Mouse (Mus musculus) Patski (cell line): ENCODE data around the gene Trak1. TPM values are rescaled to one million over a fixed set of nuclear protein-coding genes. Genes with fewer than 3 reads are reported as not detected.

Experiments
- ATAC-seq: fragments of 100-300 bp; one replicate; pipeline ENCODE4 v1.8.0; 2021
- CTCF ChIA-PET: fragments of 350-600 bp; sonication (Branson Sonifier 250); formaldehyde crosslinking; loops from one replicate; lab custom pipeline; 2022; ENCODE audit warnings: inconsistent platforms; lab: Charles Lee
- POLR2A ChIA-PET: fragments of 350-600 bp; sonication (Branson Sonifier 250); formaldehyde crosslinking; loops from one replicate; lab custom pipeline; 2022; ENCODE audit warnings: antibody characterized with exemption, inconsistent platforms; lab: Charles Lee
- DNase-seq: peaks from one replicate; pipeline ENCODE4 v3.0.0-alpha.2; 2011; ENCODE audit warnings: low read depth, low spot score
- H3K27me3 ChIP-seq: fragments of 371-371 bp; one replicate; pipeline ENCODE4 v1.5.1; 2021
- CTCF ChIP-seq: fragments of 100-300 bp; IDR thresholded peaks from one replicate; pipeline ENCODE4 v1.5.1; 2021
- in situ Hi-C: fragments of 300-500 bp; cut with MboI; formaldehyde crosslinking; loops from 3 replicates; pipeline ENCODE4 v1.11.1; 2018; ENCODE audit warnings: low pct_unique_long_range_greater_than_20kb, mixed read lengths
- polyA plus RNA-seq: library from polyadenylated mRNA; unstranded; gene quantifications from one replicate; pipeline ENCODE4 v1.2.3, GENCODE M21; 2021

Trak1 gene
- polyA plus RNA-seq, 1 experiment from 2014 or later, result 49.4 TPM

DNA sequence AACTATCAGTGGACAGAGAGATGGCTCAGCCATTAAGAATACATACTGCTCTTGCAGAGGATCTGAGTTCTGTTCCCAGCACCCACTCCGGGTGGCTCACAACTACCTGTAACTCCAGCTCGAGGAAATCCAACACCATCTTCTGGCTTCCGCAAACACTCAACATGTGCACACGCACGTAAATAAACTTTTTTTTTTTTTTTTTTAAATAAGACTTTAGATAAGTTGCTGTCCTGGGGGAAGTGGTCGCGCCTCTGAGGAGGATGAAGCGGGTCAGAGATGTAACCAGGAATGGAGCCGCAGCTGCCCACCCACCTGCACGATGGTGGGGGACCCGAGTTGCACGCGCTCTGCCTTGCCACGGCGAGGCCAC, 20.6 kb upstream of the Trak1 start:
- no peak for ATAC-seq
- H3K27me3 ChIP-seq, result no peaks in the 10 kb centered on the region
- DNase-seq, result no peak
- CTCF ChIA-PET, result no interaction called here
- no peak for TF ChIP-seq CTCF
- POLR2A ChIA-PET, result no interaction called here
- in situ Hi-C loops, result no loop called here

DNA sequence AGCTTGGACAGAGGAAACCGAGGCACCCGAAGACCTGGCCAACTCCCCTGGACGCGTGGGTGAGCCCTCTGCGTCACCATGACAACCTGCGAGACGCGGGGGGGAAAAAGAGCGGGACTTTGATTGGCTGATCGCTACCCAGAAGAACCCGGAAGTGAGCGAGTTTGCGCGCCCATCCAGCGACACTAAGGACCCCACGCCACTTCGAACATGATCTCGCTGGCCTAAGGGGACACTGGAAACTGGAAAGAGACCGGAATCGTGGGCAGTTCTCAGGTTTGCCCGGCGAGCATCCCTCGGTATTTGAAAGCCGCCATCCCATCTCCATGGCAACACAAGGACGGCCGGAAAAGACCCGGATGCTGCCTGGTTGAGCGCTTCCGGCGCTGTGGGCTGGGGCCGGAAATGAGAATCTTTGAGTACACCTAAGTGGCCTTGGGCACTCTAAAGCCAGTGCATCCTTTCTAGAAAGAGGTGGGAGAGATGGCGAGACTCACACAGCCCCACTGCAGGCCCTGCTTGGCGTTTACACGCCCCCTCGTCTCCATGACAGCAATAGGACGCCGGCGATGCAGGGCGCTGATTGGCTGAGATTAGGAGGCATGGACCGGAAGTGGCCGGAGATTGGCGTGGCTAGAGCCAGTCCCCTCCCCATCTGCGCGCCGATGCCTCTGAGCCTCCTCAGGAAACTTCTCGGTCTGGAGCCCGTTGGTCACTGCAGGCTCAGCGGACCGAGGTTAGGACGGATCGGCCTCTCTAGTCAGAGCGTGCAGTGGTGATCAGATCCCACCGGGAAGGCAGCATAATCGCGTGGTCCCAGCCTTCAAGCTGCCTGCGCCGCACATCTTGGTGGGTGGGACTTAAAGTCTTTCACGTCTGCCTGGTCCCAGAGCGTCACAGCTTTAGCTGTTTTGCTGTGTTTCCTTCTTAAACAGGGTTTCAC, 19.9 kb upstream of the Trak1 start, which contains the start of gene Ulk4:
Gene Ulk4, minus strand, starts transcription at position 80 of the 943 bp plus-strand sequence.
- no peak for TF ChIP-seq CTCF
- peak; percentile 60 for DNase-seq
- in situ Hi-C loops, result no loop called here
- CTCF ChIA-PET, result no interaction called here
- no peaks in the 10 kb centered on the region for H3K27me3 ChIP-seq
- POLR2A ChIA-PET, result no interaction called here
- peak; percentile 98 for ATAC-seq

DNA sequence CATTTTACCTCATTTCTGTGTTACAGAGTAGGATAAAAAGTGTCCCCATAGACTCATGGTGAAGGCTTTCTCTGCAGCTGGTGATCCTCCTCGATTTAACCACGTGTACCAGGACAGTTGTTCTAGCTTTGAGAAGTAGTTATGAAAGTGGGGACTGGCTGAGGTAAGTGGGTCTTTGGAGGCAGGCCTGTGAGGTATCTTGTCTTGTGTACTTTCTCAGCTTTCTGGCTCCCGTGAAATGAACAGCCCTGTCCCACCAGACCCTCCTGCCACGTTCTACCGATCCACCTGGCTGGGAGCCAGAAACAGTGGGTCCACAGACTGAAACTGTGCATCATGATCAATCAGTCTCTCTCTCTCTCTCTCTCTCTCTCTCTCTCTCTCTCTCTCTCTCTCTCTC, 18.1 kb upstream of the Trak1 start:
- in situ Hi-C loops, result no loop called here
- ATAC-seq (no peak), DNase-seq (no peak)
- H3K27me3 ChIP-seq, result no peaks in the 10 kb centered on the region
- ChIA-PET CTCF (interaction anchor here (0.9 to 1.3 kb wide), 3 partner anchors 14 to 113 kb away, joined by 3 read pairs; no protein-coding TSS in a partner anchor), POLR2A (no interaction called here)
- TF ChIP-seq CTCF, result no peak

DNA sequence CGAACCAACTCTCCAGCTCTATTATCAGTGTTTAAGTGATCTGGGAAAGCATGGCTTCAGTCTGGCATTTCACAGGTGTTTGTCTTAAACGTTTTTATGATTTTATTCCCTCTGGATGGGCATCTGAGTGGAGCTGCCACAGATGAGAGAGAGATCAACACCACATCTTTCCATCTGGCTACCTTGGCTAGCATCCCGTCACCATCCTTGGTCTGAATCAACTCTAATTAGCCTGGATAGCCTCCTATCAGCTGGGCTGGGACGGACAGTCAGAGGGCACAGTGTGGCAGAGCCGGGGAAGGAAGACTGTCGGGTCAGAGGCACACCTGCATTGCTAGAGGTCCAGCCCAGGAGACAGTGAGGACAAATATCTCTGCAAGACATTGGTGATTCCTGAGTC, 15.4 kb upstream of the Trak1 start:
- no peaks in the 10 kb centered on the region for H3K27me3 ChIP-seq
- in situ Hi-C loops, result loop anchor here (5.0 kb wide), 1 partner anchor 90 kb away; no protein-coding TSS in a partner anchor
- TF ChIP-seq CTCF, result no peak
- ChIA-PET CTCF (interaction anchor here (0.9 kb wide), 1 partner anchor 90 kb away, joined by 4 read pairs; no protein-coding TSS in a partner anchor), POLR2A (no interaction called here)
- ATAC-seq, result no peak
- no peak for DNase-seq

DNA sequence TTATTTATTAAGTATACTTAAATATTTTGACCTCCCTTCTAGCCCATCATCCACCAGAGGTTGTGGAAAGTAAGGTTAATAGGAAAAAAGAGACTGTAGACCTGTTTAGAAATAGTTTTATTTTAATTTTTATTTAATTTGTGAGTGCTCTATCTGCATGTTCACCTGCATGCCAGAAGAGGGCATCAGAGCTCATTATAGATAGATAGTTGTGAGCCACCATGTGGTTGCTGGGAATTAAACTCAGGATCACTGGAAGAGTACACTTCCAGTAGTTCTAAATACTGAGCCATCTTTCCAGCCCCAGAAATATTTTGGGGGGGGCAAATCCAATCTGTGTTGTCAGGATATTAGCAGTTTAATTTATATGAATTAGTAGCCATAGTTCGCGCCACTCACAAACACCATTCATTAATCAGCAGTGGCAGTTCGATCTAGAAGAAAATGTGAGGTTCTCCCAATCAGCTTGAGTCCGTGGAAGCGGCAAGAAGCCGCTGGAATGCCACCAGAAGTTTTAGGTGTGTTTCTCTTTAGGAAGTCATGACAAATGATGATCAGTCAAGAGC, 13.6 kb upstream of the Trak1 start:
- POLR2A ChIA-PET, result no interaction called here
- ATAC-seq (no peak), DNase-seq (no peak)
- no peaks in the 10 kb centered on the region for H3K27me3 ChIP-seq
- in situ Hi-C loops, result loop anchor here (5.0 kb wide), 1 partner anchor 89 kb away; no protein-coding TSS in a partner anchor
- no peak for TF ChIP-seq CTCF
- CTCF ChIA-PET, result no interaction called here

DNA sequence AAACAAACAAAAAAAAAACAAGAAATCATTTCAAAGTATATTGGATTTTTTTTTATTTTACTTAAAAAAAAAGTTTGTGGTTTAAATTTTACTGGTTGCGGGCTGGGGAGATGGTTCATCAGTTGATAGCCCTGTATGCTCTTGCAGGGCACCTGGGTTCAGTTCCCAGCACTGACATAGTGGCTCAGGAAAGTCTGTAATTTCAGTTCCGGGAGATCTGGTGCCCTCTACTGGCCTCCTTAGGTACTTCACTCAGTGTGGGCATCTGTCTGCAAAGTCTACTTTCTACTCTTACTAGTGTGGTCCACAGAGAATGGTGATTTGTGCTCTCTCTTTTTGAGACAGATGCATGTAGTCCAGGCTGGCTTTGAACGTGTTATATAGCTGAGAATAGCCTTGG, 12.9 kb upstream of the Trak1 start:
- no peak for DNase-seq
- no peak for ATAC-seq

DNA sequence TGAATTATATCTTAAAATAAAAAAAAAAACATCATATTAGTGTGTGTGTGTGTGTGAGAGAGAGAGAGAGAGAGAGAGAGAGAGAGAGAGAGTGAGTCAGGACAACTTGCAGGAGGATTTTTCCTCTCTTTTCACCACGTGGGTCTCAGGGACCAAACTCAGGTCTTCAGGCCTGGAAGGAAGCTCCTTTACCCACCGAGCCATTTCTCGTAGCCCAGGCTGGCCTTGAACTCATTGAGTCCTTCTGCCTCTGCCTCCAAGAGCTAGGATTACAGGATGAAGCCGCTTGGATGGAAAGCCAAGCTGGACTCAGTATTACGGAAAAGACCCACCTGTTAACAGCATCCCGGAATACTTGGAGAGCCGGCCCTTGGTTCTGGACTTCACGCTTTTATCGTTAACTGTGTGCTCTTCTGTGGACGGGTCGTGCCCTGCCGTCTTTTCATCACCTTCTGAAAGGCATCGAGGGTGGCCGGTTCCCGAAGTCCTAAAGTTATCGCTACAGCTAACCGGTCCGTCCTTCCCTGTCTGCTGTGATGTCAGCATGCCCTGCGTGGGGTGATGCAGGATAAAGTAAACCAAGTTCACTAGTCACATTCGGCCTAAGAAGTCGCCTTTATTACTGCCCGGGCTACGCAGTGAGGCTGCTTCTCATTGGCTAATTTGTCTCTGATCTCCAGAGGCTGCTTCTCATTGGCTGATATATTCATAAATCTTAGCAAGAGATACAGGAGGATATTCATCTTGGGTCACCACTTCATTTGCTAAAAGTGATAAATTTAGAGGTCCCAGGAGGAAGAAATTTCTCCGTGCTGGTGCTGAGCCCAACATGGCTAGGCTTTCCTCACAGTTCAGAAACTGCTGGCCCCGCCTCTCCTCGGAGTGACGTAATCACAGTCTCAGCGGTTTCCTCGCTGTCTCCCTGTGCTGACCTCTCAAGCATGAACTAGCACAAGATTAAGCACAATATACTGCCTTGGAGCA, 11.7 kb upstream of the Trak1 start:
- POLR2A ChIA-PET, result no interaction called here
- DNase-seq, result no peak
- in situ Hi-C loops, result no loop called here
- no peak for TF ChIP-seq CTCF
- no peaks in the 10 kb centered on the region for H3K27me3 ChIP-seq
- CTCF ChIA-PET, result interaction anchor here (1.3 kb wide), 1 partner anchor 89 kb away, joined by 5 read pairs; no protein-coding TSS in a partner anchor
- peak; percentile 62 for ATAC-seq

More for the DNA sequence above, 12.9 kb upstream of the Trak1 start:
- ChIA-PET CTCF (interaction anchor here (1.3 kb wide), 1 partner anchor 90 kb away, joined by 5 read pairs; no protein-coding TSS in a partner anchor), POLR2A (no interaction called here)
- in situ Hi-C loops, result loop anchor here (5.0 kb wide), 1 partner anchor 88 kb away; no protein-coding TSS in a partner anchor
- no peaks in the 10 kb centered on the region for H3K27me3 ChIP-seq
- no peak for TF ChIP-seq CTCF

DNA sequence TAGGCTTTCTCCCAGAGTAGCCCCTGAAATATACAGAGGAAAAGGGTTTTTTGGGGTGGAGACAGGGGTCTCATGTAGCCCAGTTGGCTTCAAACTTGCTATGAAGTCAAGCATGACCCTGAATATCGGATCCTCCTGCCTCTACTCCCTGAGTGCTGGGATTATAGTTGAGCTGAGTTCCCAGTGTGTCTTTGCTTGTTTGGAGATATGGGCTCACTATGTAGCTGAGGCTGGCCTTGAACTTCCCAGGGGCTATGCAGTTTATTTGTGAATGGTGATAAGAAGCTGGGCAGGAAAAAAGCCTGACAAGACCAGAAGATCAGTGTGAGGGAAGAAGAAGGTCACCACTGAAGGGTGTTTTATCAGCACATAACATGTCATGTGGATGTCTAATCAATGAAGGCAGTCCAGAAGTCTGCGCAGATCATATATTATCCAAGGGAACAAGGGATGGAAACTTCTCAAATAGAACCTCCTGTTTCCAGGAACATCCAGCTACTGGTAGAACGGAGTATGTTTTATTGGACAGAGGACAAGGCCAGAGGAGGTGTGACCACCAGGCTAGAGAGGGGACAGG, 10.9 kb upstream of the Trak1 start:
- DNase-seq (no peak), ATAC-seq (no peak)
- H3K27me3 ChIP-seq, result no peaks in the 10 kb centered on the region
- no peak for TF ChIP-seq CTCF
- CTCF ChIA-PET, result no interaction called here
- in situ Hi-C loops, result no loop called here
- POLR2A ChIA-PET, result interaction anchor here (0.7 kb wide), 1 partner anchor 19 kb away, joined by 3 read pairs; no protein-coding TSS in a partner anchor

DNA sequence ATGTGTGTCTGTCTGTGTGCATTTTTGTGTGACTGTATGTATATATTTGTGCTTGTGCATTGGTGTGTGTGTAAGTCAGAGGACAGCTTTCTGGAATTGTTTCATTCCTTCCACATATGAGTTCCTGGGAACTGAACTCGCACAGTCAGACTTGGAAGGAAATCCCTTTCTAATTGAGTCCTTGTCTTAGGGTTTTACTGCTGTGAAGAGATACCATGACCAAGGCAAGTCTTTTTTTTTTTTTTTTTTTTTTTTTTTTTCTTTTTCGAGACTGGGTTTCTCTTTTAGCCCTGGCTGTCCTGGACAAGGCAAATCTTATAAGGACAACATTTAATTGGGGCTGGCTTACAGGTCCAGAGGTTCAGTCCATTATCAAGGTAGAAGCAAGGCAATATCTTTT, 6.0 kb upstream of the Trak1 start:
- DNase-seq (no peak), ATAC-seq (no peak)
- POLR2A ChIA-PET, result no interaction called here
- no peak for TF ChIP-seq CTCF
- CTCF ChIA-PET, result no interaction called here
- in situ Hi-C loops, result no loop called here
- H3K27me3 ChIP-seq, result no peaks in the 10 kb centered on the region
